Mouse (Mus musculus) neural tube, embryonic 14.5 days (tissue): ENCODE data around the gene Tcf7l2. TPM values are rescaled to one million over a fixed set of nuclear protein-coding genes. Genes with fewer than 3 reads are reported as not detected.

Experiments
- ATAC-seq: fragments of 200-750 bp; cut with Nextera tagmentation; 2 replicates; pipeline ENCODE4 v1.8.0; 2017; ENCODE audit warnings: low read depth, mild to moderate bottlenecking, moderate TSS enrichment, moderate library complexity
- H3K27ac ChIP-seq: fragments of 300-500 bp; sonication (generic); 2 replicates; pipeline ENCODE4 v1.5.1; 2014; ENCODE audit warnings: low read depth, mild to moderate bottlenecking, control low read depth, low read length, moderate library complexity, mixed read lengths
- H3K27me3 ChIP-seq: fragments of 300-500 bp; sonication (generic); 2 replicates; pipeline ENCODE4 v1.6.1; 2014; ENCODE audit warnings: low read length; ENCODE audit not compliant: control insufficient read depth, insufficient read depth
- H3K36me3 ChIP-seq: fragments of 300-500 bp; sonication (generic); 2 replicates; pipeline ENCODE4 v1.6.1; 2014; ENCODE audit warnings: low read length, mixed read lengths; ENCODE audit not compliant: control insufficient read depth, insufficient read depth
- H3K4me1 ChIP-seq: fragments of 300-500 bp; sonication (generic); 2 replicates; pipeline ENCODE4 v1.6.1; 2014; ENCODE audit warnings: low read length; ENCODE audit not compliant: control insufficient read depth, insufficient read depth
- H3K4me2 ChIP-seq: fragments of 300-500 bp; sonication (generic); 2 replicates; pipeline ENCODE4 v1.6.1; 2014; ENCODE audit warnings: mild to moderate bottlenecking, low read depth, low read length, control low read depth
- H3K4me3 ChIP-seq: fragments of 300-500 bp; sonication (generic); 2 replicates; pipeline ENCODE4 v1.5.1; 2014; ENCODE audit warnings: low read depth, low read length, control low read depth, mixed read lengths
- H3K9ac ChIP-seq: fragments of 300-500 bp; sonication (generic); replicated peaks from 2 replicates; pipeline ENCODE4 v1.6.1; 2014; ENCODE audit warnings: low read depth, mild to moderate bottlenecking, control low read depth, low read length, mixed read lengths
- H3K9me3 ChIP-seq: fragments of 300-500 bp; sonication (generic); 2 replicates; pipeline ENCODE4 v1.6.1; 2016; ENCODE audit warnings: low read length; ENCODE audit not compliant: control insufficient read depth
- whole genome bisulfite sequencing: fragments of 180-500 bp; shearing (Covaris S2); extraction: QIAGEN DNeasy Blood & Tissue Kit; methylation state at CpG from one replicate; pipeline ENCODE4 v1.1.7; 2014; 5-methylcytosine and 5-hydroxymethylcytosine counted together
- polyA plus RNA-seq: library from polyadenylated mRNA; unstranded; fragments of >200 nt; fragmentation: Nextera tagmentation; extraction: Ambion mirVana; gene quantifications from 2 replicates; pipeline ENCODE4 v1.2.1, GENCODE M21; 2014

Tcf7l2 gene
- polyA plus RNA-seq, 1 experiment from 2014 or later, result 15.5 TPM

- Histone ChIP-seq H3K9me3 (no peaks in the 10 kb centered on the region), H3K4me2 (no peak overlapping the region), H3K9ac (no peak overlapping the region), H3K36me3 (no peaks in the 10 kb centered on the region), H3K4me1 (no peaks in the 10 kb centered on the region), H3K27me3 (no peaks in the 10 kb centered on the region), H3K27ac (no peak overlapping the region), H3K4me3 (no peak overlapping the region)
- ATAC-seq, result no peak
Measured at GRCm38 (mm10) chr19:55799411-55799810, 57.8 kb downstream of the Tcf7l2 start.

- Histone ChIP-seq H3K4me2 (no peak overlapping the region), H3K4me3 (no peak overlapping the region), H3K27ac (no peak overlapping the region), H3K36me3 (no peaks in the 10 kb centered on the region), H3K9me3 (no peaks in the 10 kb centered on the region), H3K4me1 (no peaks in the 10 kb centered on the region), H3K27me3 (no peaks in the 10 kb centered on the region), H3K9ac (no peak overlapping the region)
- WGBS, result 94% methylated on average over 4 of the region's 4 CpGs
- no peak for ATAC-seq
Measured at GRCm38 (mm10) chr19:55800059-55800458, 58.4 kb downstream of the Tcf7l2 start.

GRCm38 (mm10) chr19:55803121-55803520, 61.5 kb downstream of the Tcf7l2 start:
- no peak overlapping the region for H3K4me3 ChIP-seq
- ATAC-seq, result no peak
- H3K27me3 ChIP-seq, result 0 out of 2 replicates have a peak, but pooled peaks cover 3% of the 10 kb centered on the region
- H3K9ac ChIP-seq, result no peak overlapping the region
- no peaks in the 10 kb centered on the region for H3K36me3 ChIP-seq
- H3K27ac ChIP-seq, result no peak overlapping the region
- H3K4me2 ChIP-seq, result no peak overlapping the region
- 79% methylated on average over 1 of the region's 1 CpGs for WGBS
- no peaks in the 10 kb centered on the region for H3K9me3 ChIP-seq
- H3K4me1 ChIP-seq, result no peaks in the 10 kb centered on the region

GRCm38 (mm10) chr19:55803797-55804196, 62.2 kb downstream of the Tcf7l2 start:
- H3K27me3 ChIP-seq, result 0 out of 2 replicates have a peak, but pooled peaks cover 3% of the 10 kb centered on the region
- H3K36me3 ChIP-seq, result no peaks in the 10 kb centered on the region
- H3K4me2 ChIP-seq, result no peak overlapping the region
- H3K4me3 ChIP-seq, result no peak overlapping the region
- H3K9me3 ChIP-seq, result no peaks in the 10 kb centered on the region
- H3K27ac ChIP-seq, result no peak overlapping the region
- H3K9ac ChIP-seq, result no peak overlapping the region
- ATAC-seq, result no peak
- H3K4me1 ChIP-seq, result no peaks in the 10 kb centered on the region
- 80% methylated on average over 12 of the region's 12 CpGs for WGBS

- Histone ChIP-seq H3K4me3 (no peak overlapping the region), H3K36me3 (no peaks in the 10 kb centered on the region), H3K4me2 (no peak overlapping the region), H3K27ac (no peak overlapping the region), H3K9me3 (no peaks in the 10 kb centered on the region), H3K9ac (no peak overlapping the region), H3K27me3 (0 out of 2 replicates have a peak, but pooled peaks cover 3% of the 10 kb centered on the region), H3K4me1 (no peaks in the 10 kb centered on the region)
- WGBS, result 84% methylated on average over 7 of the region's 7 CpGs
- ATAC-seq, result no peak
Measured at GRCm38 (mm10) chr19:55804795-55805194, 63.2 kb downstream of the Tcf7l2 start.

GRCm38 (mm10) chr19:55806434-55807193, 65.0 kb downstream of the Tcf7l2 start:
- H3K9ac ChIP-seq, result no peak overlapping the region
- H3K27ac ChIP-seq, result no peak overlapping the region
- no peak for ATAC-seq
- no peaks in the 10 kb centered on the region for H3K9me3 ChIP-seq
- 0 out of 2 replicates have a peak, but pooled peaks cover 3% of the 10 kb centered on the region for H3K27me3 ChIP-seq
- no peaks in the 10 kb centered on the region for H3K36me3 ChIP-seq
- H3K4me1 ChIP-seq, result no peaks in the 10 kb centered on the region
- H3K4me3 ChIP-seq, result no peak overlapping the region
- WGBS, result 55% methylated on average over 12 of the region's 12 CpGs
- no peak overlapping the region for H3K4me2 ChIP-seq

GRCm38 (mm10) chr19:55807194-55808053, 65.8 kb downstream of the Tcf7l2 start:
- H3K27ac ChIP-seq, result no peak overlapping the region
- 26% methylated on average over 20 of the region's 20 CpGs for WGBS
- no peak for ATAC-seq
- H3K9me3 ChIP-seq, result no peaks in the 10 kb centered on the region
- no peaks in the 10 kb centered on the region for H3K4me1 ChIP-seq
- no peaks in the 10 kb centered on the region for H3K36me3 ChIP-seq
- H3K4me3 ChIP-seq, result no peak overlapping the region
- H3K4me2 ChIP-seq, result no peak overlapping the region
- H3K9ac ChIP-seq, result no peak overlapping the region
- 0 out of 2 replicates have a peak, but pooled peaks cover 3% of the 10 kb centered on the region for H3K27me3 ChIP-seq

- no peak overlapping the region for H3K27ac ChIP-seq
- no peaks in the 10 kb centered on the region for H3K4me1 ChIP-seq
- 88% methylated on average over 2 of the region's 2 CpGs for WGBS
- no peak overlapping the region for H3K4me3 ChIP-seq
- no peak overlapping the region for H3K9ac ChIP-seq
- ATAC-seq, result no peak
- no peaks in the 10 kb centered on the region for H3K36me3 ChIP-seq
- no peaks in the 10 kb centered on the region for H3K9me3 ChIP-seq
- no peak overlapping the region for H3K4me2 ChIP-seq
- 0 out of 2 replicates have a peak, but pooled peaks cover 3% of the 10 kb centered on the region for H3K27me3 ChIP-seq
Measured at GRCm38 (mm10) chr19:55808304-55808703, 66.7 kb downstream of the Tcf7l2 start.

GRCm38 (mm10) chr19:55809539-55809938, 67.9 kb downstream of the Tcf7l2 start:
- H3K4me3 ChIP-seq, result no peak overlapping the region
- no peaks in the 10 kb centered on the region for H3K4me1 ChIP-seq
- H3K4me2 ChIP-seq, result no peak overlapping the region
- H3K9ac ChIP-seq, result no peak overlapping the region
- 88% methylated on average over 4 of the region's 4 CpGs for WGBS
- H3K27me3 ChIP-seq, result 0 out of 2 replicates have a peak, but pooled peaks cover 3% of the 10 kb centered on the region
- H3K9me3 ChIP-seq, result no peaks in the 10 kb centered on the region
- ATAC-seq, result no peak
- no peak overlapping the region for H3K27ac ChIP-seq
- no peaks in the 10 kb centered on the region for H3K36me3 ChIP-seq
